Mouse (Mus musculus) embryonic stem cell, embryonic (primary cell): ENCODE data around the gene Taf5l.

Experiments used
- CTCF ChIA-PET, 4 experiments: fragments of 300-600 bp in 2 of 4; fragments of 350-600 bp in 2 of 4; sonication (Branson Sonifier 250); formaldehyde crosslinking; loops; one replicate each; lab custom pipeline; 2022; ENCODE audit warnings: inconsistent platforms in 2 of 4; lab: Charles Lee
- POLR2A ChIA-PET, 4 experiments: fragments of 300-600 bp in 2 of 4; fragments of 350-600 bp in 2 of 4; sonication (Branson Sonifier 250); formaldehyde crosslinking; loops; one replicate each; lab custom pipeline; 2022; ENCODE audit warnings: antibody characterized with exemption in 4 of 4, inconsistent platforms in 1 of 4; lab: Charles Lee

The Taf5l gene

DNA sequence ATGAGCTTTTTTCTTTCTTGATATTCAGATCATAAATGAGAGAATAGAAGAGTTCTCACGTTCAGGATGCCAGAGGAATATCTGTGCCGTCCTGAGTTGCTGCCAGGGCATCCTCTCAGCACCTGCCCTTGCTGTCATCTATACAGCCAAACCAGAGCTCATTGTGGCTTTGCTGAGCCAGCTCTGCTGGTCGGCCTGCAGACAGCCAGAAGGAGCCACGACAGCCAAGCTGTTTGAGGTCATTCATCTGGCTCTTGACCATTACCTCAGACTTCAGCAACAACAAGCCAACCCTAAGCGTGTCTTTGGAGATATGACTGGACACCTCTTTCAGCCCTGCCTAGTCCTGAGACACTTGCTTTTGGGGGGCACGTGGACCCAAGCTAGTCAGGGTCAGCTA, 6.6 kb upstream of the Taf5l start:
- ChIA-PET CTCF (interaction anchor here in 1 of 4 experiments (1.4 kb wide), 1 partner anchor 102 kb away, joined by 3 read pairs; no protein-coding TSS in a partner anchor), POLR2A (interaction anchor here in 3 of 4 experiments (0.6 to 27.9 kb wide), 12 partner anchors 9 to 321 kb away, joined by 3 to 614 read pairs (median 4); partner anchors contain the start of gene Nup133 (in 1 of the 3))

- POLR2A ChIA-PET: interaction anchor here in 3 of 4 experiments (0.9 to 27.9 kb wide), 15 partner anchors 9 to 77 kb away, joined by 3 to 614 read pairs (median 4); partner anchors contain the start of gene Nup133 (in 2 of the 3)
- CTCF ChIA-PET: interaction anchor here in 3 of 4 experiments (0.7 to 1.8 kb wide), 6 partner anchors 12 to 323 kb away, joined by 3 to 4 read pairs (median 3); no protein-coding TSS in a partner anchor
These were observed 5.1 kb upstream of the Taf5l start for GRCm38 (mm10) chr8:124026265-124026664.

- CTCF ChIA-PET: interaction anchor here in 2 of 4 experiments (1.0 to 1.3 kb wide), 2 partner anchors 9 to 231 kb away, joined by 3 read pairs; no protein-coding TSS in a partner anchor
- POLR2A ChIA-PET: interaction anchor here (0.6 to 27.9 kb wide), 20 partner anchors 9 to 308 kb away, joined by 3 to 614 read pairs (median 5); partner anchors contain the start of gene Abcb10 (in 3 of the 4)
These were observed 559 bp downstream of the Taf5l start for GRCm38 (mm10) chr8:124020439-124021236.

DNA sequence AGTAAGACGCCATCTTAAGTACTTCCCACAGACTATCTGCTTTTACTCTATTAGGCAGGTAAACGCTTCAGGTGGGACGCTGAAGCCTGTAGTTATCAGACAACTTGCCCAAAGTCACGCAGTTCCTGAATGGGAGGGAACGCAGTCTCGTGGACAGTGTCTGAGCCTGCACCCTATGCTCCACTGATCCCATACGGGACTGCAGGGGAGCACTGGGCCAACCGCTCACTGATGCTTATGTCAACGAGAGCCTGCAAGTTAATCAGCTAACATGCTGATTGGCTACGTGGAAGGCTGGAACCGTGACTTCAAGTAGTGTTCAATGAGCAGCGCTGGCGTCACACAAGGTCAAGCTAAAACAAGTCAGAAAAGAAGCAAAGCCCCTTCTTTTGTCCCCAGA, 1.4 kb downstream of the Taf5l start:
- ChIA-PET POLR2A (interaction anchor here (0.7 to 27.9 kb wide), 15 partner anchors 8 to 309 kb away, joined by 3 to 614 read pairs (median 6); partner anchors contain the start of gene Abcb10 (in 1 of the 4)), CTCF (interaction anchor here in 1 of 4 experiments (1.0 kb wide), 1 partner anchor 230 kb away, joined by 3 read pairs; no protein-coding TSS in a partner anchor)

- CTCF ChIA-PET: interaction anchor here in 1 of 4 experiments (1.0 kb wide), 1 partner anchor 11 kb away, joined by 3 read pairs; no protein-coding TSS in a partner anchor
- POLR2A ChIA-PET: interaction anchor here in 2 of 4 experiments (0.9 to 27.9 kb wide), 12 partner anchors 7 to 389 kb away, joined by 3 to 614 read pairs (median 6); partner anchors contain the start of genes Nup133 (in 1 of the 2), Taf5l (in 1 of the 2) and Urb2 (in 1 of the 2)
These were observed 6.4 kb downstream of the Taf5l start for GRCm38 (mm10) chr8:124014751-124015150.

DNA sequence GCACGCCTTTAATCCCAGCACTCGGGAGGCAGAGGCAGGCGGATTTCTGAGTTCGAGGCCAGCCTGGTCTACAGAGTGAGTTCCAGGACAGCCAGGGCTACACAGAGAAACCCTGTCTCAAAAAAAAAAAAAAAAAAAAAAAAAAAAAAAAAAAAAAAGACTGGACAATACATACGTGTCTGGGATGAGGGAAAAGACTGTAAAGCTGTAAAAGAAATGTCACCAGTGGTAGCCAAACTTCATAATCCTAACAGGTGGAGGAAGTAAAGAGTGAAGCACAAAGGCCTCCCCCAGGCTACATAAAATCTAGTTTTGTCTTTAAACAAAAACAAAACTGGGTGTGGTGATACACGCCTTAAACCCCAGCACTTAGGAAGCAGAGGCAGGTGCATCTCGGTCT, 6.9 kb downstream of the Taf5l start:
- CTCF ChIA-PET: interaction anchor here in 1 of 4 experiments (1.0 kb wide), 1 partner anchor 12 kb away, joined by 3 read pairs; no protein-coding TSS in a partner anchor
- POLR2A ChIA-PET: interaction anchor here in 2 of 4 experiments (0.9 to 27.9 kb wide), 10 partner anchors 7 to 390 kb away, joined by 3 to 614 read pairs (median 6); partner anchors contain the start of genes Nup133 (in 1 of the 2), Taf5l (in 1 of the 2) and Urb2 (in 1 of the 2)

GRCm38 (mm10) chr8:124011989-124012586, 9.1 kb downstream of the Taf5l start:
- POLR2A ChIA-PET: interaction anchor here (0.7 to 27.9 kb wide), 24 partner anchors 8 to 205 kb away, joined by 3 to 614 read pairs (median 5); partner anchors contain the start of genes Taf5l (in 4 of the 4), Urb2 (in 3 of the 4) and Nup133 (in 2 of the 4)
- CTCF ChIA-PET: interaction anchor here in 3 of 4 experiments (0.6 to 0.9 kb wide), 4 partner anchors 9 to 62 kb away, joined by 3 to 22 read pairs (median 4); partner anchors contain the start of genes Taf5l (in 1 of the 3) and Urb2 (in 1 of the 3)

GRCm38 (mm10) chr8:124011580-124011979, 9.6 kb downstream of the Taf5l start:
- ChIA-PET CTCF (interaction anchor here in 2 of 4 experiments (0.6 to 0.9 kb wide), 3 partner anchors 10 to 61 kb away, joined by 3 to 22 read pairs (median 4); partner anchors contain the start of genes Taf5l (in 1 of the 2) and Urb2 (in 1 of the 2)), POLR2A (interaction anchor here (0.7 to 27.9 kb wide), 19 partner anchors 7 to 332 kb away, joined by 3 to 614 read pairs (median 5); partner anchors contain the start of genes Taf5l (in 4 of the 4), Urb2 (in 3 of the 4), Abcb10 (in 1 of the 4) and Nup133 (in 1 of the 4))

DNA sequence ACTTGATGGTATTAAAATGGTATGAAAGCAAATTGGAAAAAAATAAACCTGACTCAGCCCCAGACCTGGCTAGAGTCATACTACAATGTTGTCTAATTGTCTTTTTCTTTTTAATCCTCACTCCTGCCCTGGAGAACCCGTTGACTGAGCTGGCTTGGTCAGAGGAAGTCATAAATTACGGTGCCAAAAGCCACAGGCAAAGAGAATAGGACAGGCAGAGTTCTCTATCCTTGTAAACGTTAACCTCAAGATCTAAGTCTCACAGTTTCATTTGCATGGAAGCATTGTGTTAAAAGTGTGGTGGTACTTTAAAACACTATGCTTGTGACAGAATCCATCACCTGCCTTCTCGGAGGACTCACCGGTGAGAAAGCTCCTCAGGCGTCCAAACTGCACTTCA, 13.4 kb downstream of the Taf5l start:
- ChIA-PET CTCF (interaction anchor here in 1 of 4 experiments (0.9 kb wide), 1 partner anchor 15 kb away, joined by 5 read pairs; no protein-coding TSS in a partner anchor), POLR2A (interaction anchor here in 2 of 4 experiments (1.0 to 27.9 kb wide), 6 partner anchors 4 to 31 kb away, joined by 3 to 614 read pairs (median 24); partner anchors contain the start of genes Taf5l (in 2 of the 2) and Urb2 (in 2 of the 2))

DNA sequence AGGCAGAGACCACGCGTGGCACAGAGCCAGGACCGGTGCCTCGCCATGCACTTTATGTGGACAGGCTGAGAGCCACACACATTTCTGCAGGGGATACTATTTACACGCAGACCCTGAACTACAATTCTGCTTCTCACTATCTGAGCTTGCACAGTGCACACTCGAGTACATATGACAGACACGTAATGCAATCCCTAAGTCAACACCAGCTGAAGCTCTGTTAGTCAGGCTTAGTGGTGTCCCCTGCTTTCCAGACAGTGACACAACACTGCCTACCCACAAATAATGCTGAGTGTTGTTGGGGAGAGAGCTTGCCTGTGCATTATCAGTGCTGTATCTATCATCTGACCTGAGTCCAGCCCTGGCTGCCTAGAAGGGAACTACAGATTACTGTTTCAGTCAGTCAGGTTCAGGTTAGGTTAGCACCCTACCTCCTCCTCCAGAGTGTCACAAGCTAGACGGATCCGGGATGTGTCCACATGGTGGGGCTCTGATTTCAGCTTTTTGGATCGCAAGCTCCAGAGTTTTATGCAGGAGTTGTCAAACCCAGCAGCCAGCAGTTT, 18.6 kb downstream of the Taf5l start:
- ChIA-PET POLR2A (interaction anchor here (0.5 to 24.3 kb wide), 23 partner anchors 8 to 356 kb away, joined by 3 to 614 read pairs (median 6); partner anchors contain the start of genes Abcb10 (in 1 of the 4), Nup133 (in 1 of the 4), Taf5l (in 1 of the 4) and Urb2 (in 1 of the 4)), CTCF (interaction anchor here in 3 of 4 experiments (0.5 to 1.7 kb wide), 9 partner anchors 8 to 487 kb away, joined by 3 to 8 read pairs (median 3); partner anchors contain the start of gene Nup133 (in 1 of the 3))

DNA sequence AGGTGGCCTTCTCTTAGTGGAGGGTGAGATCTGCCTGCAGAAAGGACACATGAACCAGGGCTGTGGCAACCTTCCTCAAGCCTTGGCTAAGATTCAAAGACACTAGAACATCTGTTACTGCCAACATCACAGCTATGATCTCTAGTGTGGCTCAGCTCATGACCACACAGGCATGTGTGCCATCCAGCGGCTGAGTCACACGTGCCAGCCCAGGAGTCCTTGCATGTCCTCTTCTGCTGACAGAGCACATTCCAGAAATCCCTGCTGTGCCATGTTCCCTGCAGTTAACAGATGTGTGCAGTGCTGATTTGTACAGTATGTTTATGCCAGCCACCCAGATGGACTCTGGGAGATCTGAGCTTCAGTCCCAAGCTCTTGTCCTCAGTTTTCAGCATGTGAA, 21.6 kb downstream of the Taf5l start:
- POLR2A ChIA-PET: interaction anchor here in 3 of 4 experiments (0.6 to 24.3 kb wide), 9 partner anchors 11 to 49 kb away, joined by 3 to 614 read pairs (median 4); partner anchors contain the start of genes Abcb10 (in 1 of the 3), Taf5l (in 1 of the 3) and Urb2 (in 1 of the 3)
- CTCF ChIA-PET: interaction anchor here in 1 of 4 experiments (0.6 kb wide), 1 partner anchor 13 kb away, joined by 3 read pairs; no protein-coding TSS in a partner anchor

GRCm38 (mm10) chr8:123993997-123994396, 27.2 kb downstream of the Taf5l start:
- ChIA-PET CTCF (interaction anchor here (0.5 to 2.9 kb wide), 12 partner anchors 9 to 204 kb away, joined by 3 to 15 read pairs (median 4); partner anchors contain the start of genes Abcb10 (in 1 of the 4) and Nup133 (in 1 of the 4)), POLR2A (interaction anchor here (0.5 to 24.3 kb wide), 36 partner anchors 9 to 350 kb away, joined by 3 to 614 read pairs (median 5); partner anchors contain the start of genes Abcb10 (in 3 of the 4), Nup133 (in 2 of the 4), Taf5l (in 2 of the 4) and Urb2 (in 1 of the 4))

GRCm38 (mm10) chr8:123993597-123993996, 27.6 kb downstream of the Taf5l start:
- ChIA-PET POLR2A (interaction anchor here (0.5 to 24.3 kb wide), 39 partner anchors 9 to 310 kb away, joined by 3 to 614 read pairs (median 5); partner anchors contain the start of genes Abcb10 (in 4 of the 4), Nup133 (in 2 of the 4), Taf5l (in 2 of the 4) and Urb2 (in 1 of the 4)), CTCF (interaction anchor here (0.5 to 2.9 kb wide), 13 partner anchors 9 to 203 kb away, joined by 3 to 15 read pairs (median 4); partner anchors contain the start of genes Abcb10 (in 1 of the 4) and Nup133 (in 1 of the 4))

DNA sequence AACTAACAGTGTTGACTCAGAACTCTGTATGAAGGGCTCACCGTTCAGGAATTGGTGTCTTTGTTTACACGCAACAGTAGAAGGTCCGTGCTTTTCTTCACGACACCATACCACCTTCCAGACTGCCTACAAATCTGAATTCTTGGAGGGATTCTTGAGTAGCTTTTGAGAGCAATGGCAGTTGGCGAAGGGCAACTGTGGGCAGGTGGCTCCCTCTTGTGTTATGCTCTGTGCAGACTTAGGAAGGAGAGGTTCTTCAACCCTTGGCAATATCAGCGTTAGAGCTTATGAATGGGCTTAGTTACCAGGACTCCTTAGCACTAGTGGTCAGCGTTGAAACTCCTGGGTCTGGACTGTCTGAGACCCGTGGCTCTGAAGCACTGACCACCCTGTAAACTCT, 28.6 kb downstream of the Taf5l start:
- POLR2A ChIA-PET: interaction anchor here (0.6 to 24.3 kb wide), 20 partner anchors 8 to 1416 kb away, joined by 3 to 614 read pairs (median 8); partner anchors contain the start of genes Abcb10 (in 2 of the 4), Taf5l (in 1 of the 4) and Urb2 (in 1 of the 4)
- CTCF ChIA-PET: interaction anchor here in 3 of 4 experiments (0.6 to 2.9 kb wide), 16 partner anchors 16 to 850 kb away, joined by 3 to 15 read pairs (median 4); partner anchors contain the start of genes Nup133 (in 1 of the 3) and Rhou (in 1 of the 3)

DNA sequence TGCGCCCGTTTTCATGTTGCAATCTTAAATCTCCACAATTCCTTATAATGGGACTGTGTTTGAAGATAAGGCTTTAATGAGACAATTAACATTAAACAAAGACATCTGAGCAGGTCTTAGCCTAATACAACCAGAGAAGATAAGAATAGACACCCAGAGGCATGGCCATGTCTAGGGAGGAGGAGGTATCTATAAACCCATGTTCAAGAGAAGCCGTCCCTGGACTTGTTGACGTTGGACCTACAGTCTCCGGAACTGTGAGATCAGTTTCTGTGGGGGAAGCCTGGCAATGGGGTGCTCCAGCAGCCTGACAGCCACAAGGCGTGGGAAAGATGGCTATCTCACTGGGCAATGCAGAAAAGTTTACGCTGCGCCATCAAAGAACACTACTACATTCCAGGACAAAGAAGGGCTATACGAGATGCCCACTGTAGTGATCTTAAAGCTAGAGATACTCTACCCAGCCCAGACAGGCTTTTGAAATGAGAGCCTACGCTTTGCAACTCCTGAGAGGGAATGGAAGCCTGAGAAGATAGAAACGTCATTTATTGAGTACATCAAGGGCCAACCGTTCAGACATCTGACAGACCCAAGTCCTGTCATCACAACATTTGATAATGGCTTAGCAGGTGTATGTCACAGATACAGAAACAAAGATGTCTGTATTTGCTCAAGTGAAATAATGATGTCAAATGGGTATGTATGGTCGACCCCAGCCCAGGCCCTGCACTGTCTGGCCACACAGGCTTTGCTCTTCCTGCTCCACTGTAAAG, 30.7 kb downstream of the Taf5l start:
- ChIA-PET POLR2A (interaction anchor here in 1 of 4 experiments (1.1 to 3.1 kb wide), 4 partner anchors 12 to 21 kb away, joined by 4 to 15 read pairs (median 10); no protein-coding TSS in a partner anchor), CTCF (no interaction called here)
